Mouse (Mus musculus) ES-Bruce4 (cell line): ENCODE results near the gene Zfp280b.

Source experiments
- CTCF ChIP-seq: IDR thresholded peaks from one replicate; pipeline ENCODE4 v1.8.1; 2011; ENCODE audit warnings: low read depth, low read length
- EP300 ChIP-seq: IDR thresholded peaks from 2 replicates; pipeline ENCODE4 v1.6.1; 2011; ENCODE audit warnings: low read depth, low read length; ENCODE audit not compliant: insufficient read depth
- POLR2A ChIP-seq: IDR thresholded peaks from one replicate; pipeline ENCODE4 v1.8.1; 2011; ENCODE audit warnings: low read length; ENCODE audit not compliant: insufficient read depth

DNA sequence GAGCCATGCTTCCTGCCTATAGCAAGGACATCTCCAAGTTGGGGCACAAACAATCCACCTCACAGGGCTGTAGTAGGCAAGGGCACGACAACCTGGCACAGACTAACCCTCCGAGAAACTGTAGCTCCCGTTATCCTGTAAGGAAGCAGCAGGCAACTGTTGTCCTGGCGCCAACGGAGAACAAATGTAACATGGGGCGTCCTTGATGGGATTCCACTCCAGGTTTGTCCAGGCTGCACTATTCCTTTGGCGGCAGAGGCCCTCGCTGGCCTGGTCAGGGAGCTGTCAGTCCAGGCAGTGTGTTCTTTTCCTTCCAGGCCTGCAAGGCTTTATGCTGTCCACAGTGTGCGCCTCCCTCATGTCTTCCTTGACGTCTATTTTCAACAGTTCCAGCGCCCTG is 37.0 kb upstream of the Zfp280b start:
- TF ChIP-seq POLR2A (no peak), CTCF (no peak), EP300 (no peak)
